In the genomic region with DNA sequence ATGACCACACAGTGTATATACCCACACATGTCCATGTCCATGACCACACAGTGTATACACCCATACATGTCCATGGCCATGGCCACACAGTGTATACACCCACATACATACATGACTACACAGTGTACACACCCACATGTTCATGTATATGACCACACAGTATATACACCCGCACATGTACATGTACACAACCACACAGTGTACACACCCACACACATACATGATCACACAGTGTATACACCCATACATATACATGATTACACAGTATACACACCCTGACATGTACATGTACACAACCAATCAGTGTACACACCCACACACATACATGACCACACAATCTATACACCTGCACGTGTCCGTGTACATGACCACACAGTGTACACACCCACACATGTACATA, we compare ENCODE assay signal across 13 mouse cellular contexts.
A peak's percentile ranks its signal among the peaks of the same experiment; 100 is the strongest.
DNase-seq lines count a peak whose midpoint lies in the region; ATAC-seq lines count a peak whose summit lies in the region.
"Had no signal": no experiment of that assay in that cellular context is flagged by ENCODE, and none has a peak within 500 bp of the region (broad histone marks: within the 10 kb centered on the region; RNA-seq: fewer than 3 reads in every experiment).

No protein-coding gene starts in this region.

- no peak overlapping the region for H3K4me3 ChIP-seq in liver, embryonic 13.5 days (replicated peaks)
- H3K4me3 ChIP-seq in liver, embryonic 11.5 days (ENCODE audit: low read depth, low read length), result no peak overlapping the region
- no peak overlapping the region for H3K4me3 ChIP-seq in forebrain, embryonic 12.5 days (replicated peaks)
- H3K4me3 ChIP-seq in hindbrain, embryonic 16.5 days (ENCODE audit: low read length), result no peak overlapping the region
- H3K4me3 ChIP-seq in neural tube, embryonic 13.5 days, result no peak overlapping the region
- no peak overlapping the region for H3K4me3 ChIP-seq in intestine, embryonic 15.5 days (replicated peaks)
- H3K4me3 ChIP-seq: neural tube, embryonic 12.5 days had no signal

- H3K36me3 ChIP-seq in liver, embryonic 13.5 days, result no peaks in the 10 kb centered on the region
- H3K36me3 ChIP-seq in liver, embryonic 11.5 days (ENCODE audit: control insufficient read depth, insufficient read depth, low read length), result no peaks in the 10 kb centered on the region
- no peaks in the 10 kb centered on the region for H3K36me3 ChIP-seq in forebrain, embryonic 12.5 days (replicated peaks)
- H3K36me3 ChIP-seq in hindbrain, embryonic 16.5 days (ENCODE audit: control insufficient read depth, insufficient read depth, low read length), result no peaks in the 10 kb centered on the region
- H3K36me3 ChIP-seq in neural tube, embryonic 13.5 days, result no peaks in the 10 kb centered on the region
- no peaks in the 10 kb centered on the region for H3K36me3 ChIP-seq in intestine, embryonic 15.5 days
- H3K36me3 ChIP-seq: neural tube, embryonic 12.5 days had no signal

- DNase-seq in liver, embryonic 13.5 days, result no peak
- DNase-seq in liver, embryonic 11.5 days (ENCODE audit: low spot score), result no peak
- no peak for DNase-seq in spleen, adult 12 weeks (ENCODE audit: low spot score)
- DNase-seq in MN1 (ENCODE audit: low spot score), result no peak
- DNase-seq: cerebellum, postnatal 25 days; heart, adult 18-20 months; kidney, adult 18-20 months; lung, adult 2 months had no signal

- H3K9ac ChIP-seq in liver, embryonic 13.5 days, result no peak overlapping the region
- no peak overlapping the region for H3K9ac ChIP-seq in liver, embryonic 11.5 days (ENCODE audit: low read depth, low read length)
- H3K9ac ChIP-seq in forebrain, embryonic 12.5 days, result no peak overlapping the region
- no peak overlapping the region for H3K9ac ChIP-seq in hindbrain, embryonic 16.5 days (ENCODE audit: low read depth, low read length)
- no peak overlapping the region for H3K9ac ChIP-seq in neural tube, embryonic 13.5 days
- H3K9ac ChIP-seq in intestine, embryonic 15.5 days, result no peak overlapping the region
- H3K9ac ChIP-seq: neural tube, embryonic 12.5 days had no signal

- H3K27ac ChIP-seq in liver, embryonic 13.5 days, result no peak overlapping the region
- no peak overlapping the region for H3K27ac ChIP-seq in liver, embryonic 11.5 days (ENCODE audit: low read depth, low read length)
- H3K27ac ChIP-seq in forebrain, embryonic 12.5 days, result no peak overlapping the region
- no peak overlapping the region for H3K27ac ChIP-seq in hindbrain, embryonic 16.5 days (ENCODE audit: low read depth, low read length)
- no peak overlapping the region for H3K27ac ChIP-seq in neural tube, embryonic 13.5 days (replicated peaks)
- H3K27ac ChIP-seq in intestine, embryonic 15.5 days, result no peak overlapping the region
- H3K27ac ChIP-seq: neural tube, embryonic 12.5 days had no signal

- no peaks in the 10 kb centered on the region for H3K4me1 ChIP-seq in liver, embryonic 13.5 days (replicated peaks)
- H3K4me1 ChIP-seq in liver, embryonic 11.5 days (replicated peaks; ENCODE audit: control insufficient read depth, insufficient read depth, low read length), result no peaks in the 10 kb centered on the region
- H3K4me1 ChIP-seq in forebrain, embryonic 12.5 days, result no peaks in the 10 kb centered on the region
- no peaks in the 10 kb centered on the region for H3K4me1 ChIP-seq in hindbrain, embryonic 16.5 days (ENCODE audit: control insufficient read depth, insufficient read depth, low read depth, low read length)
- H3K4me1 ChIP-seq in neural tube, embryonic 13.5 days (replicated peaks), result no peaks in the 10 kb centered on the region
- no peaks in the 10 kb centered on the region for H3K4me1 ChIP-seq in intestine, embryonic 15.5 days (replicated peaks)
- H3K4me1 ChIP-seq: neural tube, embryonic 12.5 days had no signal

- peak; percentile 45 for ATAC-seq in liver, embryonic 13.5 days (ENCODE audit: low read depth)
- ATAC-seq in liver, embryonic 11.5 days (replicated peaks; ENCODE audit: low FRiP score), result no peak; the same call in 1 of the 2 replicates
- 0 out of 2 replicates have a peak, but pooled peaks have one; percentile 23 for ATAC-seq in forebrain, embryonic 12.5 days (ENCODE audit: low FRiP score)
- peak; percentile 74 for ATAC-seq in hindbrain, embryonic 16.5 days
- peak; percentile 63 for ATAC-seq in neural tube, embryonic 13.5 days (ENCODE audit: low read depth)
- ATAC-seq in intestine, embryonic 15.5 days, result no peak

- no peaks in the 10 kb centered on the region for H3K9me3 ChIP-seq in liver, embryonic 13.5 days (replicated peaks)
- H3K9me3 ChIP-seq in liver, embryonic 11.5 days (ENCODE audit: control insufficient read depth, low read length), result no peaks in the 10 kb centered on the region
- H3K9me3 ChIP-seq in forebrain, embryonic 12.5 days, result no peaks in the 10 kb centered on the region
- H3K9me3 ChIP-seq in hindbrain, embryonic 16.5 days (ENCODE audit: control insufficient read depth, low read length), result no peaks in the 10 kb centered on the region
- H3K9me3 ChIP-seq in neural tube, embryonic 13.5 days, result no peaks in the 10 kb centered on the region
- no peaks in the 10 kb centered on the region for H3K9me3 ChIP-seq in intestine, embryonic 15.5 days
- H3K9me3 ChIP-seq: neural tube, embryonic 12.5 days had no signal

- WGBS in liver, embryonic 13.5 days (ENCODE audit: insufficient replicate concordance), result 63% methylated on average over 3 of the region's 3 CpGs
- 88% methylated on average over 3 of the region's 3 CpGs for WGBS in liver, embryonic 11.5 days
- 96% methylated on average over 3 of the region's 3 CpGs for WGBS in forebrain, embryonic 12.5 days
- WGBS in hindbrain, embryonic 16.5 days, result 99% methylated on average over 3 of the region's 3 CpGs
- 92% methylated on average over 3 of the region's 3 CpGs for WGBS in neural tube, embryonic 13.5 days
- 87% methylated on average over 3 of the region's 3 CpGs for WGBS in intestine, embryonic 15.5 days

- no peak overlapping the region for H3K4me2 ChIP-seq in liver, embryonic 13.5 days
- no peak overlapping the region for H3K4me2 ChIP-seq in liver, embryonic 11.5 days
- no peak overlapping the region for H3K4me2 ChIP-seq in forebrain, embryonic 12.5 days
- no peak overlapping the region for H3K4me2 ChIP-seq in hindbrain, embryonic 16.5 days (ENCODE audit: low read length)
- H3K4me2 ChIP-seq in neural tube, embryonic 13.5 days, result no peak overlapping the region
- no peak overlapping the region for H3K4me2 ChIP-seq in intestine, embryonic 15.5 days (replicated peaks)
- H3K4me2 ChIP-seq: neural tube, embryonic 12.5 days had no signal

- H3K27me3 ChIP-seq in liver, embryonic 13.5 days, result no peaks in the 10 kb centered on the region
- H3K27me3 ChIP-seq in liver, embryonic 11.5 days (replicated peaks; ENCODE audit: control insufficient read depth, insufficient read depth, low read length), result no peaks in the 10 kb centered on the region
- no peaks in the 10 kb centered on the region for H3K27me3 ChIP-seq in forebrain, embryonic 12.5 days
- no peaks in the 10 kb centered on the region for H3K27me3 ChIP-seq in hindbrain, embryonic 16.5 days (replicated peaks; ENCODE audit: control insufficient read depth, insufficient read depth, low read length)
- no peaks in the 10 kb centered on the region for H3K27me3 ChIP-seq in neural tube, embryonic 13.5 days
- no peaks in the 10 kb centered on the region for H3K27me3 ChIP-seq in intestine, embryonic 15.5 days (replicated peaks)
- H3K27me3 ChIP-seq: neural tube, embryonic 12.5 days had no signal

Comparison
In these comparisons a context has a peak if more than half of its experiments do, and no peak if none do; other contexts are left out.
1. ATAC-seq: peak in liver, embryonic 13.5 days (single experiment), forebrain, embryonic 12.5 days (single experiment), hindbrain, embryonic 16.5 days (single experiment) and neural tube, embryonic 13.5 days (single experiment); none in liver, embryonic 11.5 days (single experiment) and intestine, embryonic 15.5 days (single experiment).